Mouse (Mus musculus) neural tube, embryonic 11.5 days (tissue): Measurements from ENCODE around the gene Prss40. TPM values are rescaled to one million over a fixed set of nuclear protein-coding genes. Genes with fewer than 3 reads are reported as not detected.
A peak's percentile ranks its signal among the peaks of the same experiment; 100 is the strongest.

Experiments
- ATAC-seq: fragments of 200-750 bp; cut with Nextera tagmentation; 2 replicates; pipeline ENCODE4 v1.8.0; 2017; ENCODE audit warnings: moderate number of reproducible peaks, mild to moderate bottlenecking, moderate TSS enrichment, moderate library complexity; ENCODE audit not compliant: insufficient read depth, low FRiP score, low TSS enrichment
- DNase-seq: peaks from one replicate; pipeline ENCODE4 v3.0.0-alpha.2; 2015; ENCODE audit warnings: low spot score
- H3K27ac ChIP-seq: fragments of 300-500 bp; sonication (generic); 2 replicates; pipeline ENCODE4 v1.5.1; 2014; ENCODE audit warnings: low read depth, mild to moderate bottlenecking, low read length
- H3K27me3 ChIP-seq: fragments of 300-500 bp; sonication (generic); 2 replicates; pipeline ENCODE4 v1.6.1; 2014; ENCODE audit warnings: mild to moderate bottlenecking, low read length, mixed read lengths; ENCODE audit not compliant: control insufficient read depth, insufficient read depth
- H3K36me3 ChIP-seq: fragments of 300-500 bp; sonication (generic); 2 replicates; pipeline ENCODE4 v1.6.1; 2014; ENCODE audit warnings: mild to moderate bottlenecking, low read length, moderate library complexity, mixed read lengths; ENCODE audit not compliant: control insufficient read depth, insufficient read depth
- H3K4me1 ChIP-seq: fragments of 300-500 bp; sonication (generic); 2 replicates; pipeline ENCODE4 v1.6.1; 2014; ENCODE audit warnings: low read length, mixed read lengths; ENCODE audit not compliant: control insufficient read depth, insufficient read depth
- H3K4me2 ChIP-seq: fragments of 300-500 bp; sonication (generic); 2 replicates; pipeline ENCODE4 v1.6.1; 2014; ENCODE audit warnings: low read depth, mild to moderate bottlenecking, moderate library complexity
- H3K4me3 ChIP-seq: fragments of 300-500 bp; sonication (generic); 2 replicates; pipeline ENCODE4 v1.5.1; 2014; ENCODE audit warnings: low read depth, low read length
- H3K9ac ChIP-seq: fragments of 300-500 bp; sonication (generic); 2 replicates; pipeline ENCODE4 v1.6.1; 2014; ENCODE audit warnings: mild to moderate bottlenecking, low read length
- H3K9me3 ChIP-seq: fragments of 300-500 bp; sonication (generic); 2 replicates; pipeline ENCODE4 v1.6.1; 2016; ENCODE audit warnings: low read length; ENCODE audit not compliant: control insufficient read depth
- WGBS: fragments of 180-500 bp; shearing (Covaris S2); extraction: QIAGEN DNeasy Blood & Tissue Kit; methylation state at CpG from one replicate; pipeline ENCODE4 v1.1.7; 2014; 5-methylcytosine and 5-hydroxymethylcytosine counted together
- polyA plus RNA-seq: library from polyadenylated mRNA; unstranded; fragments of >200 nt; fragmentation: Nextera tagmentation; extraction: Ambion mirVana; gene quantifications from 2 replicates; pipeline ENCODE4 v1.2.1, GENCODE M21; 2014

The Prss40 gene
- polyA plus RNA-seq: not detected in 2 replicates

DNA sequence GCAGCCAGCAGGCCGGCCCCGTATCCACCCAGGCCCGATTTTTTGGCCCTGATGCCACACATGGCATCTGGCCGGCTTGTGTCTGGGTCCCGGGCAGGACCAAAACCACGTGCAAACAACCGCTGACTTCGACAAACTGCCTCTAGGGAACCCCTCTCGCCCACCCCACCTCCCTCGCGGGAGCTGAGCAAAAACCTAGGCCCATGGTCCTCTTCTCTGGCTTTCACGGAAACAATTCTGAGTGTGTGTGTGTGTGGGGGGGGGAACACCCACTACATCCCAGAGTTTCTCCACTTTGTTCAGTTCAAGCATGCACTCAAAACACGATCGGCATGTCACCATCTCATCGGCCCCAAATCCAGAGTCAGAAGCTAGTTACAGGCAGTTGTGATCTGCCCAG is at the start of gene Prss40:
TSS of gene Prss40 (minus strand) at position 101 of the 400 bp plus-strand sequence.
- ATAC-seq (no peak), DNase-seq (no peak)
- 80% methylated on average over 15 of the region's 15 CpGs for WGBS
- H3K9ac ChIP-seq: no peak within 1 kb of the TSS
- H3K4me2 ChIP-seq: no peak within 1 kb of the TSS
- no peaks in the 10 kb centered on the region for H3K4me1 ChIP-seq
- H3K9me3 ChIP-seq: no peaks in the 10 kb centered on the region
- H3K36me3 ChIP-seq: no peaks in the 10 kb centered on the region
- H3K27ac ChIP-seq: no peak within 1 kb of the TSS
- no peak within 1 kb of the TSS for H3K4me3 ChIP-seq
- no peaks in the 10 kb centered on the region for H3K27me3 ChIP-seq

DNA sequence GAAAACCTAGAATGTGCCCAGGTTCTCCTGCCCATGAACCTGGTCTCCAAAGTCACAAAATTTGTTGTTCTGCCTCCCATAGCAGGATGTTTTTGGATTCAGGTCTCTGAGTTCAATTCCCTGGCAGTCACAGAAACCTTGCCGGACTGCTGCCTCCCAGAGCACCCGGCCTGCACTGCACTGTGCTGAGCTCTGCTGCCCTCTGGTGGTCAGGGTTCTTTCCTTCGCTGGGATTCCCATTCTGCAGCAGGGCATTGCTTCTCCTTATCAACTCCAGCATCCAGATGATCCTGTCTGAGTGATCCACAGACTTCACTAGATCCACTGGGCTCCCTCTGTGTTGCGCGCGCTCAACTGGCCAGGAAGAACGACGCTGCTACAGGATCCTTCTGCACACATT is 41.6 kb upstream of the Prss40 start:
- no peak overlapping the region for H3K27ac ChIP-seq
- ATAC-seq (no peak), DNase-seq (peak; percentile 83)
- no peaks in the 10 kb centered on the region for H3K9me3 ChIP-seq
- no peak overlapping the region for H3K9ac ChIP-seq
- WGBS: 12% methylated on average over 8 of the region's 8 CpGs
- H3K4me3 ChIP-seq: no peak overlapping the region
- H3K27me3 ChIP-seq: no peaks in the 10 kb centered on the region
- H3K4me2 ChIP-seq: no peak overlapping the region
- H3K4me1 ChIP-seq: no peaks in the 10 kb centered on the region
- no peaks in the 10 kb centered on the region for H3K36me3 ChIP-seq

DNA sequence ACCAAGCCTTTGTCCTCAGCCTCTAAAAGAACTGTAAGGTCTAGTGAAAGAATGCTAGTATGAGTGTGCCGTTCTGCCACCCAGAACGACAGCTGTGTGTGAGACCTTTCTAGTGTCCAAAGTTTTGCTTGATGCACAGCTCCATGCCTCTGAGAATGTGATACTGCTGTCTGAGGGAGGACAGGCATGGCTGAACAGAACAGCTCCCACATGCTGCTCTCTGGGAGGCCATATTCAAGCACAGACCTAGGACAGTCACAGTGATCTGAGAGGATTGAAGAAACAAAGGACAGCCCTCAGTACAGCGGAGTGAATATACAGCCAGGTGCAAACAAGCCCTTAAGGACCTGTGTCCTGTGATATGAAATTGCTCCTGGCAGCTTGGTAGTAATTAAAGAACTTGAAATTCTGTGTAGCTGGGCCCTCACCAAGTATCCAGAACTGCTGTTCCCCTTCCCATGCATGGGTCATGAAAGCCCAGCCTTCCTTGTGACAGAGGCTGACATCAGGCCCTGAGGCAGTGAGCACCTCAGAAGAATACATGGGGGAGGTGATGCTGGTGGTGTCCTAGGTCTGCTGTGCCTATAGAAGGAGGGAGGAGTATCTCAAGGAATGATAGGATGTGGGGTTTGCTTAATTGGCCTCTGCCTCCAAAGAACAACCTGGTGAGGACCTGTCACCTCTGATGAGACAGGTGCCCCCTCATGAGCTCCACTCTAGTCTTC is 40.7 kb upstream of the Prss40 start:
- H3K27ac ChIP-seq: no peak overlapping the region
- no peaks in the 10 kb centered on the region for H3K36me3 ChIP-seq
- H3K9ac ChIP-seq: no peak overlapping the region
- 80% methylated on average over 3 of the region's 3 CpGs for WGBS
- H3K27me3 ChIP-seq: no peaks in the 10 kb centered on the region
- no peaks in the 10 kb centered on the region for H3K4me1 ChIP-seq
- ATAC-seq (no peak), DNase-seq (no peak)
- H3K4me2 ChIP-seq: no peak overlapping the region
- H3K4me3 ChIP-seq: no peak overlapping the region
- no peaks in the 10 kb centered on the region for H3K9me3 ChIP-seq

DNA sequence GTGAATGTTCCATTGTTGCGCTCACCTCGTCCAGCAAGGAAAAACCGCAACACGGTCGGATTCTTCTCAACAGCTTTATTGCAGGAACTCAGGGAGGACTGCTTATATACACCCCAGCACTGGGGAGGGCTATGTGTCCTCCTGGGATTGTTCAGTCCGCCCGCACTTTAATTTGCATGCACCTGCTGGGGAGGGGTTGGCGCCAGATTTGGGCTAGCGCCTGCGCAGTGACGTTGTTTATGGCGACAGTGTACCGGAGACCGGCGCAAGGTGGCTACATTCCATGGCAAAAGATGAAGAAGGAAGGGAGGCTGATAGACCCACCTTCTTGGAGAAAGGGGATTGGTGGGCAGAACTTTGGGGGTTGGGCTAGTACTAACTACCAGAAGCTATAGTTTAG is 39.3 kb upstream of the Prss40 start:
- no peak overlapping the region for H3K27ac ChIP-seq
- no peak overlapping the region for H3K4me3 ChIP-seq
- H3K27me3 ChIP-seq: no peaks in the 10 kb centered on the region
- DNase-seq: no peak
- ATAC-seq: no peak
- no peak overlapping the region for H3K4me2 ChIP-seq
- H3K4me1 ChIP-seq: no peaks in the 10 kb centered on the region
- no peak overlapping the region for H3K9ac ChIP-seq
- H3K36me3 ChIP-seq: no peaks in the 10 kb centered on the region
- 73% methylated on average over 15 of the region's 15 CpGs for WGBS
- H3K9me3 ChIP-seq: no peaks in the 10 kb centered on the region

GRCm38 (mm10) chr1:34587298-34588096 is 26.8 kb upstream of the Prss40 start:
- DNase-seq: no peak
- no peak for ATAC-seq
- 86% methylated on average over 22 of the region's 22 CpGs for WGBS

GRCm38 (mm10) chr1:34584736-34585135 is 24.0 kb upstream of the Prss40 start:
- H3K36me3 ChIP-seq: no peaks in the 10 kb centered on the region
- H3K9me3 ChIP-seq: no peaks in the 10 kb centered on the region
- ATAC-seq: no peak

More at GRCm38 (mm10) chr1:34587298-34588096, 26.8 kb upstream of the Prss40 start:
- no peaks in the 10 kb centered on the region for H3K4me1 ChIP-seq
- H3K4me2 ChIP-seq: no peak overlapping the region
- no peak overlapping the region for H3K27ac ChIP-seq
- H3K27me3 ChIP-seq: no peaks in the 10 kb centered on the region
- H3K36me3 ChIP-seq: no peaks in the 10 kb centered on the region
- no peaks in the 10 kb centered on the region for H3K9me3 ChIP-seq
- no peak overlapping the region for H3K4me3 ChIP-seq
- H3K9ac ChIP-seq: no peak overlapping the region

GRCm38 (mm10) chr1:34583821-34584263 is 23.1 kb upstream of the Prss40 start:
- no peaks in the 10 kb centered on the region for H3K9me3 ChIP-seq
- H3K36me3 ChIP-seq: no peaks in the 10 kb centered on the region
- H3K4me3 ChIP-seq: no peak overlapping the region
- DNase-seq (no peak), ATAC-seq (no peak)
- H3K4me2 ChIP-seq: no peak overlapping the region
- H3K27me3 ChIP-seq: no peaks in the 10 kb centered on the region
- H3K27ac ChIP-seq: no peak overlapping the region
- no peaks in the 10 kb centered on the region for H3K4me1 ChIP-seq
- H3K9ac ChIP-seq: no peak overlapping the region
- WGBS: 30% methylated on average over 4 of the region's 4 CpGs

More at GRCm38 (mm10) chr1:34584736-34585135, 24.0 kb upstream of the Prss40 start:
- no peak for DNase-seq
- H3K27ac ChIP-seq: no peak overlapping the region
- H3K4me3 ChIP-seq: no peak overlapping the region
- H3K27me3 ChIP-seq: no peaks in the 10 kb centered on the region
- WGBS: 82% methylated on average over 4 of the region's 4 CpGs
- no peak overlapping the region for H3K9ac ChIP-seq
- H3K4me2 ChIP-seq: no peak overlapping the region
- H3K4me1 ChIP-seq: no peaks in the 10 kb centered on the region

DNA sequence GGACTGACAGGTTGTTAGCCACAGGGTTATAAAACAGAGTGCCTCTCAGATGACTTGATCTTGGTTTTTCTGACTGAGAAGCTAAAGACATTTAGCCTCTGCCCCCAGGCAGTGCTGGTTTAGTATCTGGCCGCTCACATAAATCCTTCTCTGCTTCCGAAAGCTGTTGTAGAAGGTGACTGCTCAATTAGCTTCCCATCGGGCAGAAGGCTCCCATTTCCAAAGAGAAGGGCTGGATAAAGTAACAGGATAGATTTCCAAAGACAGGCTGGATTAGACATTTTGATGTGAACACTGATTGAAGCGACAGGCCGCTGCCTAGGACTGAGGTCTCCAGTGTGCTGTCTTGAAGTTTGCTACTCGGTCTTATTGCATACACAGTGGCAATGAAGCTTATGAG is 21.5 kb upstream of the Prss40 start:
- 76% methylated on average over 6 of the region's 6 CpGs for WGBS

More for the DNA sequence above, 21.5 kb upstream of the Prss40 start:
- no peak overlapping the region for H3K27ac ChIP-seq
- no peaks in the 10 kb centered on the region for H3K27me3 ChIP-seq
- ATAC-seq (no peak), DNase-seq (no peak)
- H3K36me3 ChIP-seq: no peaks in the 10 kb centered on the region
- H3K9me3 ChIP-seq: no peaks in the 10 kb centered on the region
- H3K4me3 ChIP-seq: no peak overlapping the region
- H3K4me1 ChIP-seq: no peaks in the 10 kb centered on the region
- H3K4me2 ChIP-seq: no peak overlapping the region
- no peak overlapping the region for H3K9ac ChIP-seq
